Mouse (Mus musculus) hindbrain, embryonic 15.5 days (tissue): ENCODE data around the gene Rnd2. TPM values are rescaled to one million over a fixed set of nuclear protein-coding genes. Genes with fewer than 3 reads are reported as not detected.

ENCODE experiments used
- ATAC-seq: fragments of 200-750 bp; cut with Nextera tagmentation; 2 replicates; pipeline ENCODE4 v1.8.0; 2017; ENCODE audit warnings: low read depth, moderate number of reproducible peaks, moderate TSS enrichment; ENCODE audit not compliant: low FRiP score
- H3K27ac ChIP-seq: fragments of 300-500 bp; sonication (generic); replicated peaks from 2 replicates; pipeline ENCODE4 v1.5.1; 2015; ENCODE audit warnings: mild to moderate bottlenecking, inconsistent platforms
- H3K27me3 ChIP-seq: fragments of 300-500 bp; sonication (generic); 2 replicates; pipeline ENCODE4 v1.6.1; 2015; ENCODE audit warnings: control low read depth, inconsistent platforms
- H3K36me3 ChIP-seq: fragments of 300-500 bp; sonication (generic); 2 replicates; pipeline ENCODE4 v1.6.1; 2015; ENCODE audit warnings: control low read depth, inconsistent platforms
- H3K4me1 ChIP-seq: fragments of 300-500 bp; sonication (generic); replicated peaks from 2 replicates; pipeline ENCODE4 v1.6.1; 2015; ENCODE audit warnings: control low read depth, inconsistent platforms
- H3K4me2 ChIP-seq: fragments of 300-500 bp; sonication (generic); 2 replicates; pipeline ENCODE4 v1.6.1; 2015; ENCODE audit warnings: moderate library complexity, mild to moderate bottlenecking, inconsistent platforms
- H3K4me3 ChIP-seq: fragments of 300-500 bp; sonication (generic); 2 replicates; pipeline ENCODE4 v1.5.1; 2015; ENCODE audit warnings: mild to moderate bottlenecking, inconsistent platforms
- H3K9ac ChIP-seq: fragments of 300-500 bp; sonication (generic); 2 replicates; pipeline ENCODE4 v1.6.1; 2015; ENCODE audit warnings: inconsistent platforms
- H3K9me3 ChIP-seq: fragments of 300-500 bp; sonication (generic); 2 replicates; pipeline ENCODE4 v1.6.1; 2016; ENCODE audit warnings: control low read depth, inconsistent platforms
- WGBS: fragments of 180-500 bp; shearing (Covaris S2); methylation state at CpG from one replicate; pipeline ENCODE4 v1.1.7; 2015; 5-methylcytosine and 5-hydroxymethylcytosine counted together
- polyA plus RNA-seq: library from polyadenylated mRNA; unstranded; fragments of >200 nt; fragmentation: Nextera tagmentation; extraction: Ambion mirVana; gene quantifications from 2 replicates; pipeline ENCODE4 v1.2.1, GENCODE M21; 2015

The Rnd2 gene
- 85.3 and 86.0 TPM in 2 replicates for polyA plus RNA-seq

- Histone ChIP-seq H3K4me1 (peaks cover 56% of the 10 kb centered on the region), H3K4me3 (peak within 1 kb of the TSS; percentile 95)
- ATAC-seq, result peak; percentile 1; the same call in 1 of the 2 replicates
Observed at GRCm38 (mm10) chr11:101464211-101465100, at the start of gene Rnd2. TSS of gene Rnd2 (plus strand) at chr11:101464999.

DNA sequence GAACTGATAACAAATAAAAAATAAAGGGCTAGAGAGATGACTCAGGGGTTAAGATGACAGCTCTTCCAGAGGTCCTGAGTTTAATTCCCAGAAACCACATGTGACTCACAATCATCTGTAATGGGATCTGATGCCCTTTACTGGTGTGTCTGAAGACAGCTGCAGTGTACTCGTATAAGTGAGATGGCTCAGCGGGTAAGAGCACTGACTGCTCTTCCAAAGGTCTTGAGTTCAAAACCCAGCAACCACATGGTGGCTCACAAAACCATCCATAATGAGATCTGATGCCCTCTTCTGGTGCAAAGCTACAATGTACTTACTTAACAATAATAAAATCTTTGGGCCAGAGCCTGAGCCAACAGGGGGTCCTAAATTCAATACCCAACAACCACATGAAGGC is 49.5 kb upstream of the Rnd2 start:
- peaks cover 28% of the 10 kb centered on the region for H3K36me3 ChIP-seq
- H3K4me1 ChIP-seq, result peaks cover 10% of the 10 kb centered on the region
- H3K9me3 ChIP-seq, result no peaks in the 10 kb centered on the region
- 89% methylated on average over 2 of the region's 2 CpGs for WGBS
- no peak overlapping the region for H3K4me2 ChIP-seq
- H3K4me3 ChIP-seq, result no peak overlapping the region
- no peak for ATAC-seq
- H3K27ac ChIP-seq, result no peak overlapping the region
- no peak overlapping the region for H3K9ac ChIP-seq
- H3K27me3 ChIP-seq, result no peaks in the 10 kb centered on the region

More at GRCm38 (mm10) chr11:101464211-101465100, at the start of gene Rnd2:
- peak within 1 kb of the TSS; percentile 96 for H3K27ac ChIP-seq
- no peaks in the 10 kb centered on the region for H3K9me3 ChIP-seq
- peaks cover 30% of the 10 kb centered on the region for H3K36me3 ChIP-seq
- H3K27me3 ChIP-seq, result no peaks in the 10 kb centered on the region
- WGBS, result 10% methylated on average over 12 of the region's 12 CpGs
- H3K9ac ChIP-seq, result peak within 1 kb of the TSS; percentile 96
- H3K4me2 ChIP-seq, result peak within 1 kb of the TSS; percentile 71

- Histone ChIP-seq H3K36me3 (peaks cover 15% of the 10 kb centered on the region; the same call in 1 of the 2 replicates), H3K4me1 (peaks cover 10% of the 10 kb centered on the region), H3K4me3 (peak overlapping the region; percentile 69), H3K27me3 (no peaks in the 10 kb centered on the region), H3K27ac (peak overlapping the region; percentile 84), H3K9ac (peak overlapping the region; percentile 73), H3K4me2 (peak overlapping the region; percentile 70), H3K9me3 (no peaks in the 10 kb centered on the region)
- WGBS, result 2% methylated on average over 11 of the region's 11 CpGs
- peak; percentile 31; the same call in 1 of the 2 replicates for ATAC-seq
Observed at GRCm38 (mm10) chr11:101416433-101417100, 48.2 kb upstream of the Rnd2 start.

GRCm38 (mm10) chr11:101417101-101417855 is 47.5 kb upstream of the Rnd2 start, which contains the start of gene Aarsd1:
TSS of gene Aarsd1 (minus strand) at chr11:101417615.
- Histone ChIP-seq H3K36me3 (peaks cover 13% of the 10 kb centered on the region; the same call in 1 of the 2 replicates), H3K4me2 (peak within 1 kb of the TSS; percentile 70), H3K4me3 (peak within 1 kb of the TSS; percentile 69), H3K9me3 (no peaks in the 10 kb centered on the region), H3K27ac (peak within 1 kb of the TSS; percentile 84), H3K27me3 (no peaks in the 10 kb centered on the region), H3K4me1 (peaks cover 10% of the 10 kb centered on the region), H3K9ac (peak within 1 kb of the TSS; percentile 73)
- ATAC-seq, result peak; percentile 90
- under 1% methylated on average over 44 of the region's 45 CpGs for WGBS

DNA sequence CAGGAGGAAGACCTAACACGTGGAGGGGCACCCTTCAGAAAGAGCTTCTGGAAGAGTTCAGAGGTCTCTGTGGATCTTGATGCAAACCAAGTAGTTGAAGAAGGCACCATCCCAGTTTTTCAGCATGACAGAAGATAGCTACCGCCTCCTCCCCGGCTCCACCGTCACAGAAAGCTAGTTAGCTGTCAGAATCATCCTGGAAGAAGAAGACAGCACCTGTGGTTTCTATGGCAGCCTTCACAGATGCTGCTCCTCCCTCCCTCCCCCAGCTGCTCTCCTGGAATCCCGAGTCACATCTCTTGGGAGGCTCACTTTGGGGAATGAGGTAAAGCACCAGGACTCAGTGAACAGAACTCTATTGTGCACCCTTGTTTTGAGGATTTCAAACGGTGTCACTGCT is 45.8 kb upstream of the Rnd2 start:
- H3K9me3 ChIP-seq, result no peaks in the 10 kb centered on the region
- 59% methylated on average over 6 of the region's 6 CpGs for WGBS
- no peak overlapping the region for H3K4me3 ChIP-seq
- H3K4me2 ChIP-seq, result no peak overlapping the region
- no peak overlapping the region for H3K27ac ChIP-seq
- no peaks in the 10 kb centered on the region for H3K27me3 ChIP-seq
- no peak overlapping the region for H3K9ac ChIP-seq
- no peaks in the 10 kb centered on the region for H3K36me3 ChIP-seq
- H3K4me1 ChIP-seq, result peaks cover 12% of the 10 kb centered on the region
- no peak for ATAC-seq

DNA sequence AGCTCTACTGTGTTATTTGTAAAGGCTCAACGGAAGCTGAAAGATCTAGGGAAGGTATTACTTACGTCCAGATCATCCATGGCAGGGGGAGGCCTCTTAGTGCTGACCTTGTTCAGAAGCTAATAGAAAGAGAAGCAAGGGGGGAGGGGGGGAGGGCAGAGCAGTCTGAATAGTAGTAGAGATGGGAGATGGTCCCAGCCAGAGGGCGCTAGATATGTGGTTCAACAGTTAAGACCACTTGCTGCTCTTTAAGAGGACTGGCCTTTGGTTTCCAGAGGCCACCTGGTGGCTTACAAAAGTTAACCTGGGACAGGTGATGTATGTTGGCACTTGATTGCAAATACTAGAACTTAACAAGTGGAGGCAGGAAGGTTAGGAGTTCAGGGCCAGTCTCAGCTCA is 45.2 kb upstream of the Rnd2 start:
- no peak for ATAC-seq
- peaks cover 18% of the 10 kb centered on the region for H3K4me1 ChIP-seq
- no peaks in the 10 kb centered on the region for H3K36me3 ChIP-seq
- H3K27me3 ChIP-seq, result no peaks in the 10 kb centered on the region
- no peak overlapping the region for H3K27ac ChIP-seq
- no peak overlapping the region for H3K4me2 ChIP-seq
- H3K9ac ChIP-seq, result no peak overlapping the region
- WGBS, result 29% methylated on average over 3 of the region's 3 CpGs
- no peak overlapping the region for H3K4me3 ChIP-seq
- H3K9me3 ChIP-seq, result no peaks in the 10 kb centered on the region

- H3K27me3 ChIP-seq, result no peaks in the 10 kb centered on the region
- ATAC-seq, result no peak
- no peaks in the 10 kb centered on the region for H3K36me3 ChIP-seq
- H3K27ac ChIP-seq, result no peak overlapping the region
- WGBS, result 86% methylated on average over 5 of the region's 5 CpGs
- no peak overlapping the region for H3K9ac ChIP-seq
- H3K9me3 ChIP-seq, result no peaks in the 10 kb centered on the region
- no peak overlapping the region for H3K4me2 ChIP-seq
- H3K4me3 ChIP-seq, result no peak overlapping the region
- H3K4me1 ChIP-seq, result peaks cover 18% of the 10 kb centered on the region
Observed at GRCm38 (mm10) chr11:101420148-101420547, 44.7 kb upstream of the Rnd2 start.

GRCm38 (mm10) chr11:101424105-101424851 is 40.5 kb upstream of the Rnd2 start, which contains the start of gene Gm27029:
TSS of gene Gm27029 (minus strand) at chr11:101424796.
- H3K9me3 ChIP-seq, result no peaks in the 10 kb centered on the region
- peaks cover 29% of the 10 kb centered on the region for H3K4me1 ChIP-seq
- H3K4me3 ChIP-seq, result peak within 1 kb of the TSS; percentile 96
- ATAC-seq, result peak; percentile 39
- H3K9ac ChIP-seq, result peak within 1 kb of the TSS; percentile 80
- H3K27ac ChIP-seq, result peak within 1 kb of the TSS; percentile 95
- 5% methylated on average over 23 of the region's 23 CpGs for WGBS
- peak within 1 kb of the TSS; percentile 80 for H3K4me2 ChIP-seq
- no peaks in the 10 kb centered on the region for H3K27me3 ChIP-seq
- H3K36me3 ChIP-seq, result peaks cover 2% of the 10 kb centered on the region; the same call in 1 of the 2 replicates

DNA sequence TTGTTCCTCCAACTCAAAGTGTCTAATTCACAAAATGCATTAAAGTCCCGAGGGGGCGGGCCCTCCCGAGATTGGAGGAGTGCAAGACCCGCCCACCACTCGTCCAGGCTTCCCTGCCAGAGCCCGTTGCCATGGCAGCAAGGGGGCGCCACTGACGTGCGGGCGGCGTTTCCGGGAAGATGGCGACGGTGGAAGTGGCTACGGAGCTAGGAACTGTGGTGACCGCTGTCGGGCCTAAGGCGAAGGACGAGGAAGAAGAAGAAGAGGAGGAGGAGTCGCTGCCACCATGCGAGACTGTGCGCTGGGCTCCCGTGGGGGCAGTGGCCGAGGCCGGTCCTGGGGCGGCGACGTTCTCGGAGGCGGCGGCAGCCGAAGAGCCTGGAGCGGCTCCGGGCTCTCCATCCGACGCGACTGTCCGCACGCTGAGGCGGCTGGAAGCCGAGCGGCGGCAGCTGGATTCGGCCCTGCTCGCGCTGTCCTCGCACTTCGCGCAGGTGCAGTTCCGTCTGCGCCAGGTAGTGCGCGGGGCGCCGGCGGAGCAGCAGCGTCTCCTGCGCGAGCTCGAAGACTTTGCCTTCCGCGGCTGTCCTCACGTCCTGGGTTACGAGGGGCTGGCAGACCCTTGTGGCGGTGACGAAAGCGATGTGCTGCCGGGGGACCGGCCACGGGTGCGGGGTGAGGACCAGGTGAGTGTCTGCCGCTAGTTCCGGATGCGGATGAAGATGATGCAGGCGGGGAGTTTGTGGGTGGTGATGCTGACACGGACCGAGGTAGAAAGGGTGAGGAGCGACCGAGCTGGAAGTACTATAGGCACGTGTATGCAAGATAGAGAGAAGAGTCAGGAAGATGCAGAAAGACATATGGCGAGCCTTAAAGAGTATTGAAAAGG is 39.6 kb upstream of the Rnd2 start, which contains the start of the genes Rundc1 and Ptges3l:
Rundc1 (plus strand) TSS at position 161 of the 889 bp plus-strand sequence.
Ptges3l (minus strand) TSS at position 409 of the 889 bp plus-strand sequence.
- WGBS, result under 1% methylated on average over 80 of the region's 81 CpGs
- H3K4me3 ChIP-seq, result peak within 1 kb of the TSS; percentile 96
- peak within 1 kb of the TSS; percentile 80 for H3K4me2 ChIP-seq
- peak; percentile 94 for ATAC-seq
- H3K4me1 ChIP-seq, result peaks cover 29% of the 10 kb centered on the region
- peak within 1 kb of the TSS; percentile 80 for H3K9ac ChIP-seq
- H3K27ac ChIP-seq, result peak within 1 kb of the TSS; percentile 95
- no peaks in the 10 kb centered on the region for H3K27me3 ChIP-seq
- no peaks in the 10 kb centered on the region for H3K9me3 ChIP-seq
- peaks cover 11% of the 10 kb centered on the region for H3K36me3 ChIP-seq

GRCm38 (mm10) chr11:101426165-101426564 is 38.6 kb upstream of the Rnd2 start:
- Histone ChIP-seq H3K4me3 (peak overlapping the region; percentile 96), H3K9ac (peak overlapping the region; percentile 80), H3K36me3 (peaks cover 20% of the 10 kb centered on the region), H3K9me3 (no peaks in the 10 kb centered on the region), H3K27me3 (no peaks in the 10 kb centered on the region), H3K4me1 (peaks cover 29% of the 10 kb centered on the region), H3K4me2 (peak overlapping the region; percentile 80), H3K27ac (no peak overlapping the region)
- ATAC-seq, result no peak
- 68% methylated on average over 8 of the region's 8 CpGs for WGBS
